Mouse (Mus musculus) 3T3-L1 (cell line): ENCODE measurements around the gene Slc35b1.
A peak's percentile ranks its signal among the peaks of the same experiment; 100 is the strongest.

Source experiments
- DNase-seq: peaks from one replicate; pipeline ENCODE4 v3.0.0-alpha.2; 2015; ENCODE audit warnings: low read depth, low spot score

Slc35b1 gene

GRCm38 (mm10) chr11:95365596-95365995, 18.9 kb upstream of the Slc35b1 start:
- DNase-seq: peak; percentile 80

GRCm38 (mm10) chr11:95366280-95366897, 18.1 kb upstream of the Slc35b1 start:
- peak; percentile 66 for DNase-seq

DNA sequence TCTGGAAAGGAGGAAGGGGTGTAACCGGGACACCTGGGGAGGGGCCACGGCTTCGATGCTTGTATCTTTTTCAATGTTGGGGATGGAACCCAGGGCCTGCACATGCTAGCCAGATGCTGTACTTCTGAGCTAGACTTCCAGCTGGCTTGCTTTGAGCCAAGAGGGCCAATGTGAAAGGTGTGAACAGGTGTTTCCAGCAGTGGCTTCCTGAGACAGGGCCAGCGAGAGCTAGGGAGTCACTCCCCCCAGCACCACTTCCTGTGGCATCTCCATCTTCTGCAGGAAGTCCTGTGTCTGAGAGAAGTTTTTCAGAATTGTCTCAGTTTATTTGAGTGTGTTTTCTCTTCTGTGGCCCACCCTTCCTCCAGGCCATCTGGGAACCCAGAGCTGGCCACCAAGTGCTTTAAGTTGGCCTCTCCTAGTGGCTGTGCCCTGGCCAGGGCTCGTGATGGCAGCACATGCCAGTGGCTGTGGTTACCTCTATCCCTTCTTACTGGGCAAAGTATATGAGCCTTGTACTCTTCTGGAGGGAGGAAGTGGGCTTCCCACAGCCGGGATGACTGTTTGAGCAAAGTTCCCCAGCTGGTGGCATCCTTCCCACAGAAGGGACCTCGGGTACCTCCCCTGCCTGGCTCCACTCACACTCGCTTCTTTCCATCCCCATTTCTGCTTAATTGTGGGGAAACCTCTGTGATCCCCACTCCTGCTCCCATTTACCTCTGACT, 17.3 kb upstream of the Slc35b1 start:
- no peak for DNase-seq

GRCm38 (mm10) chr11:95368231-95368823, 16.2 kb upstream of the Slc35b1 start:
- no peak for DNase-seq

- DNase-seq: no peak
Measured at GRCm38 (mm10) chr11:95368871-95369270, 15.6 kb upstream of the Slc35b1 start.

- peak; percentile 46 for DNase-seq
Measured at GRCm38 (mm10) chr11:95369964-95370890, 14.3 kb upstream of the Slc35b1 start.

DNA sequence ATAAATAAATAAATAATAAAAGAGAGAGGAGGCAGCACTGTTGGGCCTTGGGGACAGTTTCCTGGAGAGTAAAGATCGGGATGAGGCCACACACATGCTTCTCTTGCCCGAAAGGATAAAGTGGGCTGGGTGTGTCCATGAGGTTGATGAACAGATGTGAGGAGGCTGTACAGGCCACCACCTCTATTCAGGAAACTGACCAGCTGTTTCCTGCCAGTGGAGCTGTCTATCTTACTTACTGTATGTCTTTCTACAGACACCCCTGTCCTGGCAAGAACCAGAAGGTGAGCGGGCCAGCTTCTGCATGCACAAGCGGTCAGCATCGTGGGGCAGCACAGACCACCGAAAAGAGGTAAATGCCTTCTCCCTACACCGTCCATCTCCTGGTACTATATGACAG, 13.3 kb upstream of the Slc35b1 start:
- no peak for DNase-seq

DNA sequence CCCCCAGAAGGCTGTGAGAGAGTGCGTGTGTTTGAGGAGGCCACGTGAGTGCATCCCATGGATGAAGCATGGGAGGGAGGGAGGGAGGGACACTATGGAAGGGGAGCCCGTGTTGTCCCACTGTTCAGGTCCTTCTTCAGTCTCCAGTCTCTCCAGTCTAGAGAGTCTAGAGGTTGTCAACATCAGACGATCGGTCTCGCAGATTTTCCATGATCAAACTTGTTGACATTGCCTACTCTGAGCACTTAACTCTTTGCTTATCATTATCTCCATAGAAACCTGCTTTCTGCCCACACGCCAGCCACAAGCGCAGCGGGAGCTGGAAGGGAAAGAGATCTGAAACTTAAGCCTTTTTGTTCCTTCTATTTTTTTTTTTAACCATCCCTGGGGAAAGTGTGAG, 5.6 kb upstream of the Slc35b1 start:
- peak; percentile 36 for DNase-seq

DNA sequence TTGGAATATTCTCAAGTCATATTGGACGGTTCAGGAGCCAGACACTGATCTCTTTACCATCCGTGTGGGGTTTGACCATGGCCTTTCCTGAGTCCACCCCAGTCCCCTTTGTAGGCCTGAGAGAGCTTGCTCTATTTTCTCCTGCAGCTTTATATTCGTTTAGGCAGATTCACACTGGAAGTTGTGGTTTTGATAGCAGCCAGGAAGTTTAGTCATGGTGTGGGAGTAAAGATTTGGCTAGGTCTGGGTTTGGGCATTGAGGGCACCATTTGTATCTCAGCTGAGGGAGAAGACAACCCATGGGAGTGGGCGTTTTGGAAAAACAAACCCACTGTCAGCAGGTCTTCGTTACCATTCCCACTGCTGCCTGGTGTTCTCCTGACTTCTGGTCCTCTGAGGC, 4.9 kb upstream of the Slc35b1 start:
- peak; percentile 81 for DNase-seq

DNA sequence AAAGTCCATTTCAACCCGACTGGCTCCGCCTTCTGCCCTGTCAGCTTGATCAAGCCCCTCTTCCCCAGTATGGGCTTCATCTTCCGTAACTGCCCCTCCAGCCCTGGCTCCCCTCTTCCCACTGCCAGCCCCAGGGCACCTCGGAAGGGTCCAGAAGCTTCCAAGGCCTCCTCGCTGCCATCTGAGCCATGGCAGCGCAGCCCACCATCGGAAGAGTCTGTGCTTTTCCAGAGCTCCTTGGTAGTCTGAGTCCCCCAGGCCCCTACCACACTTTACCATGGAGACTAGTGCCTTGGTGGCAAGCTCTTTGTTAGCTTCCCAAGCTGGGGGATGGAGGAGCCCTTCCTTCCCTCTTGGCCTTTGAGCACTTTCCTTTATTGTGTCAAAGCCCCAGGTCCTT, 3.8 kb upstream of the Slc35b1 start:
- no peak for DNase-seq

DNA sequence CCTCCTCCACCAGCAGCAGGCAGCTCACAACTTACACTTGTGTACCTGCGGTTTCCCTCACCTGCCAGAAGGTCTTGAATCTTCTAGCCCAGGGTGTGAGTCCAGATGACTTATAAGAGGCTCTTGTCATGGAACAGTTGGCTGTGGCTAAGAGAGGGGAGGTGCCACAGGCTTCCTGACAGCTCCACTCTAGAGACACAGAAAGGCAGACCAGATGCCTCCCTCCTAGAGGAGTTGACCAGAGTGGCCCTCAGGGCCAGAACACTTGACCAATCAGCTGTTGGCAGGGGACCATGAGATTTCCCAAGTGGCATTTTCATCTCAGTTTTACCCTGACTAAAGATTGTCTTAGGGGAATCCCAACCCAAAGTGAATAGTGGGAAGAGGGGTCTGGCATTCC, 3.3 kb upstream of the Slc35b1 start:
- DNase-seq: peak; percentile 23

- peak; percentile 76 for DNase-seq
Measured at GRCm38 (mm10) chr11:95383331-95383986, 1.0 kb upstream of the Slc35b1 start.

GRCm38 (mm10) chr11:95384004-95384318, 531 bp upstream of the Slc35b1 start:
- no peak for DNase-seq

DNA sequence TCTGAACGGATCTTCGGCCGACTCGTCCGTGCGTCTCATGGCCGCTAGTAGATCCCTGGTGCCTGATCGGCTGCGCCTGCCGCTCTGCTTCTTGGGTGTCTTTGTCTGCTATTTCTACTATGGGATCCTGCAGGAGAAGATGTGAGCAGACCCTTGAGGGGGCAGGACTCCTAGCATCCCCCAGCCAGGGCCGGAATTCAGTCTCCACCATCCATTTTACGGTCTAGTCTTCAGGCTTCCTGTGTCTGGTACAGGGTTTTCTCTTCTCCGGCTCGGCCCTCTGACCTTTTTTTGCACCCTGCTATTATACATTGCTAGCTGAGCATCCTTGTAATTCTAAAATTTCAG, 455 bp downstream of the Slc35b1 start:
- no peak for DNase-seq

GRCm38 (mm10) chr11:95387354-95387753, 2.9 kb downstream of the Slc35b1 start:
- DNase-seq: no peak

GRCm38 (mm10) chr11:95389006-95389405, 4.5 kb downstream of the Slc35b1 start:
- DNase-seq: peak; percentile 58

DNA sequence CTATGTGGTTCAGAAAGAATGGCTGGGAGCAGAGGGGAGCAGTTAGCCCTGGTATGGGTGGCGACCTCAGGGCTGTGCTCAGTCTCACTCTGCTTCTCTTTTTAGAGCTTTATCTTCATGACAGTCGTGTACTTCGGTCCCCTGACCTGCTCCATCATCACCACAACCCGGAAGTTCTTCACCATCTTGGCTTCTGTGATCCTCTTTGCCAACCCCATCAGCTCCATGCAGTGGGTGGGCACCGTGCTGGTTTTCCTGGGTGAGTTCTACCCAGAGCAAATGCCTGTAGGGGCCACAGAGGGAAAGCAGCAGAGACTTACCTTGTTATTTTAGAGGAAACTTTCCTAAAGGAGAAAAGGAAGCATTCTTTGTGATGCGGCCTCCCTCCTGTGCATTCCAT, 5.9 kb downstream of the Slc35b1 start:
- no peak for DNase-seq

DNA sequence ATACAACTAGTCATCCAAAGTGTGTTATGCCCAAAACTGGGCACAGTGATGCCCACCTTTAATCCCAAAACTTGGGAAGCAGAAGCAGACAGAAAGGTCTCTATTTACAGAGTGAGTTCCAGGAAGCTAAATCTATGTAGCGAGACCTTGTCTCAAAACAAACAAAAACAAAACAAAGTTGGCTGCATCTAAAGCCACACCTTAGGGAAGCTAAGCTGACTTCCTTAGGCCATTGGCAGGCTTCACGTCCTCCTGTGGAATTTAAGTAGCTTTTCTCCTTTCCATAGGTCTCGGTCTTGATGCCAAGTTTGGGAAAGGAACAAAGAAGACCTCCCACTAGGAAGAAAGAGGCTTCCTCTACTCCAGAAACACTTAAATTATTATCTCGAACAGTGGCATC, 6.7 kb downstream of the Slc35b1 start:
- DNase-seq: no peak

- no peak for DNase-seq
Measured at GRCm38 (mm10) chr11:95391743-95392142, 7.3 kb downstream of the Slc35b1 start.

GRCm38 (mm10) chr11:95392223-95392667, 7.8 kb downstream of the Slc35b1 start:
- no peak for DNase-seq

DNA sequence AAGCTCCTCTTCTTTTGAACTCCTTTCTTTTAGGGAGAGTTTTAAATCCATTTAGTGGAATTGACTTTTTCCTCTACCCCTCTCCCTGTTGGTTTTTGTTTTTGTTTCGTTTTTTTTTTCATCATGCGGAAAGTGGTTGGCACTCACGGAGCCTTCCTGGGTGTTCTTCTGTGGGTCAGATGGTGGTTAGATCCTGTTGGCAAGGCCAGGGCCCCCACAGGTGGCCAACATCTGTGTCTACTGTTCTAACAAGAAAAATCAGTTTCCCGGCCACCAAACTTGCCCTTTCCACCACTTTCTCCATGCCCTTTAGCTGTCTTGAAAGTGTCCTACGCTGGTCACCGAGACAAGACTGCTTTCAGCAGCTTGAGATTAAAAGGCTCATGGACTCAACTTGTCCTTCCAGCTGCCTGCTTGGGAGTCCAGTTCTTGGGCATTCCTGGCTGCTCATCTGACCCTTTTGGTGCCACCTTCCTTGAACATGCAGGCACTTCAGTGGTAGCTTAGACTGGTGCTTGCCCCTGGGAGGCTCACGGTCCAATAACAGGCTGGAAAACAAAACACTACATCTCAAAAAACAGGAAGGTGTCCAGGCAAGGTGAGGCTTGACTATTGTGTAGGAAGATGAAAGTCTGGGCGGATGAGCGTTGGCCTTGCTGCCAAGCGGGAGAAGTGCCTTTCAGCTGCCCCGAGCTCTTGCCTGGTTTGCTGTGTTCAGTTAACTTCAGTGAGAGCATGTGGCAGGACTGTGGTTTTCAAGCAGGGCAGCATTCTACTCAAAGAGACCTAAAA, 8.4 kb downstream of the Slc35b1 start:
- DNase-seq: no peak
